Mouse (Mus musculus): ENCODE data around the gene Ndrg2.
"Not testable (repeated sequence)": the region's sequence is repeated elsewhere in the genome, so short reads cannot be mapped to it uniquely, and the experiment has no call there.

The Ndrg2 gene

GRCm38 (mm10) chr14:51877517-51877916 is 36.4 kb downstream of the Ndrg2 start:
- no peak for DNase-seq (ENCODE audit: low spot score)

DNA sequence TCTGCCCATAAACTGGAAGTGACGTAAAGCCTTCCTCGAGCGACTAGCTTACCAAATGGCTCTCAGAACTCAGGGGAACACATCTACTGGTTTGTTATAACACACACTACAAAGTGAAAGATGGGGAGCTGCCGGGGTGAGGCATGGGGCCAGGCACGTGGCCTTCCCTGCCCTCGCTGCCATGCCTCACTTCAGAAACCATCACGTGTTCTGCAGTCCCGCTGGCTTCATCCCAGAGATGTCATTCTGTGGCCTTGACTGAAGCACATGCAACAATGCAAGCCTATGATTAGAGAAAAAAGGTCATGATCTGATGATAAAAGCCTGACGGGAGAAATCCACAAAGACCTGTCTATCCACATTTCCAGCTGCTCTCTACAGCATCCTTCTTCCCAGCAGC is 42.2 kb downstream of the Ndrg2 start:
- DNase-seq (ENCODE audit: low spot score): no peak

DNA sequence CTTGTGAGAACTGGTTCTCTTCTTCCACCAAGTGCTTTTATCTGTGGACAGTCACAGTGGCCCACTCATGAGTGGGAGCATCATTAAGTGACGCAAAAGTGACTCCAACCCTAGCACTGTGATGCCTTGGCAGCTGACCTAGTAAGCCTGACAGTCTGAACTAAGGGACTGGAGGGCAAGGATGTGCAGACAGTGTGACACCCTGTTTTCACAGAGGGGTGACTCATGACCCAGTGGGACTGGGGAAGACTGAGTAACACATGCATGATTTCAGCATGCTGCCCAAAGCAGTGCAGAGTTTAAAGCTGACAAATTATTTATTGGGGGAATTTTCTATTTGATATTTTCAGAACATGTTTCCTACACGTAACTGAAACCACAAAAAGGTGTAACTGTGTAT is 43.2 kb downstream of the Ndrg2 start:
- DNase-seq (ENCODE audit: low spot score): no peak

DNA sequence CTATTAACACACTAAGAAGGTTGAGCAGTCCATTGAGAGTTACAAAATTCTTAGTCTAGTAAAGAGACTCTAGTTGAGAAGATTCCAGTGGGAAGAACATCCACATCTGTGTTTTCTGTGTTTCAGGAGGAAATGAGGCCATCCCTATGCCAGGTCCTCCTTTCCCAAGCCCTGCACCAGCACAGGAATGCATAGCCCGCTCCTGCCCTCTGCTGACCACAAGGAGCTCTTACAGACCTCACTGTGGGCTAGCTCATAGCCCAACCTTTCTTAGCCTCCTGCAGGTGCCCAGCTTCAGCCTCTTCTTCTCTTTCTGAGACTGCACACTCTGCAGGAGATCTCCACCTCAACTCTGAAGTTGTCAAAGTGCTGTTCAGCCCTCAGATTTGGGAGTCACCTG is 50.4 kb downstream of the Ndrg2 start:
- DNase-seq (ENCODE audit: low spot score): not testable (repeated sequence)

GRCm38 (mm10) chr14:51855280-51855679 is 58.7 kb downstream of the Ndrg2 start:
- not testable (repeated sequence) for DNase-seq (ENCODE audit: low spot score)

All from ovary, postnatal 10 days (tissue).